Mouse (Mus musculus): ENCODE results near the gene Zfp619. TPM values are rescaled to one million over a fixed set of nuclear protein-coding genes. Genes with fewer than 3 reads are reported as not detected.
"Not testable (repeated sequence)": the region's sequence is repeated elsewhere in the genome, so short reads cannot be mapped to it uniquely, and the experiment has no call there.

The Zfp619 gene
- total and polyA plus RNA-seq, 2 experiments from 2014 or later, result 1.0 to 6.6 TPM

GRCm38 (mm10) chr7:39551976-39552891 is 34.7 kb downstream of the Zfp619 start:
- TF ChIP-seq CTCF (IDR thresholded peaks at IDR 0.05; ENCODE audit: low read depth), result peak; percentile 56
- Histone ChIP-seq H3K4me3 (ENCODE audit: low read depth, low read length) (peak overlapping the region; percentile 62), H3K9me3 (ENCODE audit: low read length) (no peaks in the 10 kb centered on the region), H3K4me1 (ENCODE audit: insufficient read depth) (no peaks in the 10 kb centered on the region), H3K27me3 (ENCODE audit: insufficient read depth, low read length) (no peaks in the 10 kb centered on the region), H3K9ac (peak overlapping the region; percentile 67), H3K36me3 (ENCODE audit: insufficient read depth) (no peaks in the 10 kb centered on the region), H3K4me2 (ENCODE audit: low read depth) (peak overlapping the region; percentile 54), H3K27ac (ENCODE audit: low read depth, low read length) (peak overlapping the region; percentile 89)
- ATAC-seq (peak; percentile 99), DNase-seq (peak; percentile 96)
- 2% methylated on average over 52 of the region's 52 CpGs for WGBS

DNA sequence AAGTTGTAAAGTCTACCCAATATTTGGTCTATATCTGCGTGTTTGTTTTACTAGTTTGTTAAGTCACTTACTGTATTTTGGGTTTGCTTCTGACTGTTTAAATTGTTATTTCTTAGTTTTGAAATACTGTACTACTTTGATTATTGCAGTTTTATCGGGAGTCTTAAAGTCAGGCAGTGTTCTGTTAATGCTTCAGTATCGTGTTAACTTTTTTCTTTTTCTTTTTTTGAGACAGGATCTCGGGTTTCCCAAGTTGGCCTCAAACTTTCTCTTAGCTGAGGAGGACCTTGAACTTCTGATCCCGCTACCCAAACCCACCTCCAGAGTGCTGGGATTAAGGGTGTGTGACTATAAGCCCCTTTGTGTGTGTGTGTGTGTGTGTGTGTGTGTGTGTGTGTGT is 35.4 kb downstream of the Zfp619 start:
- Histone ChIP-seq H3K4me2 (ENCODE audit: low read depth) (peak overlapping the region; percentile 54), H3K27me3 (ENCODE audit: insufficient read depth, low read length) (no peaks in the 10 kb centered on the region), H3K4me1 (ENCODE audit: insufficient read depth) (no peaks in the 10 kb centered on the region), H3K9me3 (ENCODE audit: low read length) (no peaks in the 10 kb centered on the region), H3K36me3 (ENCODE audit: insufficient read depth) (no peaks in the 10 kb centered on the region), H3K27ac (ENCODE audit: low read depth, low read length) (no peak overlapping the region), H3K4me3 (ENCODE audit: low read depth, low read length) (peak overlapping the region; percentile 62), H3K9ac (peak overlapping the region; percentile 67; the same call in 1 of the 2 replicates)
- 13% methylated on average over 5 of the region's 5 CpGs for WGBS
- ATAC-seq (no peak), DNase-seq (no peak)
- TF ChIP-seq CTCF (IDR thresholded peaks at IDR 0.05; ENCODE audit: low read depth), result no peak

DNA sequence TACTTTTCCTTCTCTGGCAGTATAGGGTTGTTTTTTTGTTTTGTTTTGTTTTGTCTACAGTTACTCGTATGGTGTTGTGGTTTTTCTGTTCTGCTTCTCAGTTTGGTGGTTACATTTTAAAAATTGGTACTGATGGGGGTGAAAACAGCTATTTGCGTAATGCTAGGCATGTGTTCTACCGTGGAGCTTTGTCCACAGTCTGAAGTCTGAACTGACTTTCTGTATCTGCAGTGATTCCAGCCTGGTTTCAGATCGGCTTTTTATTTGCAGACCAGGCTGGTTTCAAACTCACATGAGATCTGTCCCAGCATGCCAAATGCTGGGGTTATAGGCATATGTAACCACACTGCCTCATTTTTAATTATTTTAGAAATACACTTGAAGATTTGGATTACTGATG is 36.3 kb downstream of the Zfp619 start:
- H3K9ac ChIP-seq, result no peak overlapping the region
- TF ChIP-seq CTCF (IDR thresholded peaks at IDR 0.05; ENCODE audit: low read depth), result no peak
- no peak overlapping the region for H3K4me2 ChIP-seq (ENCODE audit: low read depth)
- no peaks in the 10 kb centered on the region for H3K36me3 ChIP-seq (ENCODE audit: insufficient read depth)
- no peaks in the 10 kb centered on the region for H3K27me3 ChIP-seq (ENCODE audit: insufficient read depth, low read length)
- DNase-seq (no peak), ATAC-seq (no peak)
- WGBS, result 87% methylated on average over 4 of the region's 4 CpGs
- H3K4me1 ChIP-seq (ENCODE audit: insufficient read depth), result no peaks in the 10 kb centered on the region
- H3K27ac ChIP-seq (ENCODE audit: low read depth, low read length), result no peak overlapping the region
- H3K4me3 ChIP-seq (ENCODE audit: low read depth, low read length), result no peak overlapping the region
- H3K9me3 ChIP-seq (ENCODE audit: low read length), result no peaks in the 10 kb centered on the region

DNA sequence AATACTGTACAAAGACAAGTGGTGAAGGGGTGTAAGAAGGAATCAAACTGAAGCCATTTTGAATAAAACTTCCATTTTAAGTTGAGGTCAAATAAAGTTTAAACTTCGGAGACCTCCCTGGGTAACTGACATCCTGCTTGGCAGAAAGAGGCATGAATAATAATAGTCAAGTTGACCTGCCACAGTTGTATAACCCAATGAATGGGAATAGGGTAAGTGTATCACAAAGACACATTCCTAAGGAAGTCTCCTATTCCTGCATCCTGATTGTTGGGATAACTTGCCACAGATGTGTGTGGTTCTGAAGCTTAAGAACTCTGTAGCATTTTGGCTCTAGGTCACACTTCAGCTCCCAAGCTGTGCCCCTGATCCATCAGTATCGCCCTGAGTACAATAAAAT is 62.5 kb downstream of the Zfp619 start:
- TF ChIP-seq CTCF (IDR thresholded peaks at IDR 0.05; ENCODE audit: low read depth), result no peak
- H3K27me3 ChIP-seq (ENCODE audit: insufficient read depth, low read length), result no peaks in the 10 kb centered on the region
- no peak overlapping the region for H3K27ac ChIP-seq (ENCODE audit: low read depth, low read length)
- H3K4me1 ChIP-seq (ENCODE audit: insufficient read depth), result no peaks in the 10 kb centered on the region
- no peak overlapping the region for H3K4me2 ChIP-seq (ENCODE audit: low read depth)
- 66% methylated on average over 2 of the region's 2 CpGs for WGBS
- ATAC-seq (no peak), DNase-seq (no peak)
- H3K4me3 ChIP-seq (ENCODE audit: low read depth, low read length), result no peak overlapping the region
- H3K9ac ChIP-seq, result no peak overlapping the region
- H3K9me3 ChIP-seq (ENCODE audit: low read length), result no peaks in the 10 kb centered on the region
- no peaks in the 10 kb centered on the region for H3K36me3 ChIP-seq (ENCODE audit: insufficient read depth)

DNA sequence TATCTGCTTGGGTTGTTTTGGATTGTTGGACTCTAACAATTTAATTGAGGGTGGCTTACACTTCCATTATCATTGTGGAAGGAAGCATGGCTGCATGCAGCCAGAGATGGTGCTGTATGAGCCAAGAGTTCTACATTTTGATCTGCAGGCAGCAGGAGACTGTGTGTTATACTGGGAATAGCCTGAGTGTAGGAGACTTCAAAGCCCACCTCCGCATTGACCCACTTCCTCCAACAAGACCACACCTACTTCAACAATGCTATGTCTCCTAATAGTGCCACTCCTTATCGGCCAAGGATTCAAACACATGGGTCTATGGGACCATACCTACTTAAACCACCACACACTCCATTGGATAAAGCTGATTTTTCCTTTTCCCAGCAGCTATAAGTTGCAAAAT is 63.0 kb downstream of the Zfp619 start:
- ATAC-seq, result no peak
- Histone ChIP-seq H3K4me2 (ENCODE audit: low read depth) (no peak overlapping the region), H3K4me3 (ENCODE audit: low read depth, low read length) (no peak overlapping the region), H3K27ac (ENCODE audit: low read depth, low read length) (no peak overlapping the region), H3K9me3 (ENCODE audit: low read length) (no peaks in the 10 kb centered on the region), H3K9ac (no peak overlapping the region), H3K36me3 (ENCODE audit: insufficient read depth) (no peaks in the 10 kb centered on the region), H3K4me1 (ENCODE audit: insufficient read depth) (no peaks in the 10 kb centered on the region), H3K27me3 (ENCODE audit: insufficient read depth, low read length) (no peaks in the 10 kb centered on the region)
- no peak for TF ChIP-seq CTCF (IDR thresholded peaks at IDR 0.05; ENCODE audit: low read depth)
- DNase-seq, result no peak
- WGBS, result 96% methylated on average over 2 of the region's 2 CpGs

DNA sequence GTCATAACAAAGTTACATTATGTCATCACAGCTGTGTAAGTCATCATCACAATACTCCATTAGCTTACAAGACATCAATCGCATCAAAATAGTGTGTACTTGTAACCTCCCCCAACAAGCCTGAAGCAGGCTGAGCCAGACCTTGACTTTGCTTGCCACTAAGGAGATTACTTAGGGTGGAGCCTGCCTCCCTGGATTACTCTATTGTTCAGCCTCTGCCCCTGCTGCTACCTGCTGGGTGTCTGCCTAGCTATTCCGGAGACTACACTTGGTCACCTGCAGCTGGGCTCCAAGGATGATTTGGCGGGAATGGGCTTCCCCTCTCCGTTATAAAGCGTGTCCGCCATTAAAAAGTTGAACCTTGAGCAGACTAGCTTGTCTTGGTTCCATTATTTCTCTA is 69.3 kb downstream of the Zfp619 start:
- not testable (repeated sequence) for H3K27me3 ChIP-seq (ENCODE audit: insufficient read depth, low read length); ATAC-seq; H3K9me3 ChIP-seq (ENCODE audit: low read length); H3K4me1 ChIP-seq (ENCODE audit: insufficient read depth); H3K4me2 ChIP-seq (ENCODE audit: low read depth); H3K36me3 ChIP-seq (ENCODE audit: insufficient read depth); H3K9ac ChIP-seq; DNase-seq; H3K27ac ChIP-seq (ENCODE audit: low read depth, low read length); H3K4me3 ChIP-seq (ENCODE audit: low read depth, low read length)
- 52% methylated on average over 6 of the region's 6 CpGs for WGBS

GRCm38 (mm10) chr7:39588037-39588436 is 70.5 kb downstream of the Zfp619 start:
- Histone ChIP-seq H3K9ac (peak overlapping the region; percentile 67), H3K4me3 (ENCODE audit: low read depth, low read length) (peak overlapping the region; percentile 37), H3K9me3 (ENCODE audit: low read length) (no peaks in the 10 kb centered on the region), H3K4me1 (ENCODE audit: insufficient read depth) (no peaks in the 10 kb centered on the region; the same call in 1 of the 2 replicates), H3K27me3 (ENCODE audit: insufficient read depth, low read length) (no peaks in the 10 kb centered on the region), H3K36me3 (ENCODE audit: insufficient read depth) (no peaks in the 10 kb centered on the region), H3K4me2 (ENCODE audit: low read depth) (peak overlapping the region; percentile 56), H3K27ac (ENCODE audit: low read depth, low read length) (no peak overlapping the region)
- ATAC-seq (peak; percentile 36), DNase-seq (no peak)
- 82% methylated on average over 1 of the region's 1 CpGs for WGBS
- no peak for TF ChIP-seq CTCF (IDR thresholded peaks at IDR 0.05; ENCODE audit: low read depth)

DNA sequence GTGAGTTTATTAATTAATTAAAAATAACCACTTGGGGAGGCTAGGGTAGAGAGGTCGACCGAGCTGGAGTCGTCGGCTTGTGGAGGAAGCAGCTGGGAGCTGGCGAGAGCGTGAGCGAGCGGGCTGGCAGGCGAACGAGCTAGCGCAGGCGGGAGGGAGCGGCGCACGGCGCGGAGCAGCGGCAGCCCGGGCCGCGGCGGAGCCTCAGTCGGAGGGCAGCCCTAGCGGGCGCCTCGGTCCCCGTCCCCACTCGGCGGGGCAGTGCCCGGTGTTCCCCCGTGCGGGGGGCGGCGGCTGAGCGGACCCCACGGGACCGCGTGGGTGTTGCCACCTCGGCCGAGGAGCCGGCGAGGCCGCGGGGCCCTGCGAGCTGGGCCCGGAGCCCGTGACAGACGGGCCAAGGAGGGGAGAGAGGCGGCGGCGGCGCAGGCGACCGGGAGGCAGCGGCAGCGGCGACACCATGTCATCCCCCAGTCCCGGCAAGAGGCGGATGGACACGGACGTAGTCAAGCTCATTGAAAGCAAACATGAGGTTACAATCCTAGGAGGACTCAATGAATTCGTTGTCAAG is 71.0 kb downstream of the Zfp619 start:
- Histone ChIP-seq H3K9ac (peak overlapping the region; percentile 67), H3K4me3 (ENCODE audit: low read depth, low read length) (peak overlapping the region; percentile 37), H3K27ac (ENCODE audit: low read depth, low read length) (peak overlapping the region; percentile 57; the same call in 1 of the 2 replicates), H3K4me2 (ENCODE audit: low read depth) (peak overlapping the region; percentile 56)
- under 1% methylated on average over 49 of the region's 62 CpGs for WGBS
- ATAC-seq (peak; percentile 95), DNase-seq (peak; percentile 76)
- not testable (repeated sequence) for H3K4me1 ChIP-seq (ENCODE audit: insufficient read depth); H3K36me3 ChIP-seq (ENCODE audit: insufficient read depth); H3K9me3 ChIP-seq (ENCODE audit: low read length); H3K27me3 ChIP-seq (ENCODE audit: insufficient read depth, low read length)

GRCm38 (mm10) chr7:39589044-39589443 is 71.5 kb downstream of the Zfp619 start:
- peak overlapping the region; percentile 37 for H3K4me3 ChIP-seq (ENCODE audit: low read depth, low read length)
- H3K9me3 ChIP-seq (ENCODE audit: low read length); DNase-seq; H3K27me3 ChIP-seq (ENCODE audit: insufficient read depth, low read length); H3K27ac ChIP-seq (ENCODE audit: low read depth, low read length); H3K36me3 ChIP-seq (ENCODE audit: insufficient read depth); H3K4me1 ChIP-seq (ENCODE audit: insufficient read depth): not testable (repeated sequence)
- peak overlapping the region; percentile 56 for H3K4me2 ChIP-seq (ENCODE audit: low read depth)
- 0 out of 2 replicates have a peak, but pooled peaks have one; percentile 4 for ATAC-seq
- WGBS, result 44% methylated on average over 7 of the region's 7 CpGs
- H3K9ac ChIP-seq, result peak overlapping the region; percentile 67

All from forebrain, postnatal 0 days (tissue).